Mouse (Mus musculus) erythroblast, embryonic 14.5 days (primary cell): ENCODE data around the gene Srrm1.

Experiments used
- GATA1 ChIP-seq: IDR thresholded peaks from 2 replicates; pipeline ENCODE4 v1.6.1; 2012; ENCODE audit warnings: low read length, inconsistent platforms, mixed read lengths
- TAL1 ChIP-seq: IDR thresholded peaks from 3 replicates; pipeline ENCODE4 v1.6.1; 2012; ENCODE audit warnings: low read length, inconsistent platforms, mixed read lengths

- TF ChIP-seq GATA1 (no peak), TAL1 (no peak)
These were observed 42.8 kb downstream of the Srrm1 start for GRCm38 (mm10) chr4:135310371-135310770.
